Mouse (Mus musculus) ZHBTc4 (cell line): Measurements from ENCODE around the gene Pam.

Experiments
- DNase-seq: peaks from one replicate; pipeline ENCODE4 v3.0.0-alpha.2; 2011; ENCODE audit warnings: low read depth, low spot score

Pam gene

DNA sequence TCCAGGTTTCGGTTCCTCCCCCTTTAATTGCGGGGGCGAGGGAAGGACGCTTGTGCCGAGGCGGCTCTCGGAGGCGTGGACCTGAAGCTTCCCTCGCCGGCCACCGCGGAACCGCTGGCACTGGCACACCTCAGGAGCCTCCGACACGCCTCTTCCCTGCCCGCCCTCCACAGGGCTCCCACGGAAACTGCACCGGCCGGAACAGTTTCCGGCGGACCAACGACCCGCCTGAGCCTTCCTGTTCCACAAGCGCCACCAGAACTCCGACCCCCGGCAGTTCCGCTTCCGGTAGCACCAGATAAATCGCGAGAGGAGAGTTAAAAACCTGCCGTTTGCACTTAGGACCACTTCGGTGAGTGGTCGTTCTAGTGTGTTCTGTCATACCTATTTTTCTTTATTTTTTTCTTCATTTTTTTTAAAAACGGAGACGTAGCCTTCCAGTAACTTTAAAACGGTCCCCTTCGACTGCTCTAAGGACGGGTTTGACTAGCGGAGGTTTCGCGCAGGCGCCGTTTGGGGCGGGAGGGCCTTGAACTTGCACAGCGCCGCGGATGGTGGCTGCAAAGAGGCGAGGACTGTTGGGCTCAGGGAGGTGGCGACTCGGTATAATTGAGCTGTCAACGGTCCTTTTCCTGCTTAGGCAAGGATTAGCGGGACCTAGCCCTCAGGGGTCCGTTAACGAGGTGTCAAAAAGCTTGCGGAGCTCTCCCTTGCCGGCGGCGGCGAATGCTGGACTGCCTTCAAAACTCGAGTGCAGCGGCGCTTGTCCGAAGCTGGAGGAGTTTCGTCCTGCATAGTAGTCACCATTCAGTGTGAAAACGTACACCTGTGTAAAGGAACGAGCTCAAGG is 325.3 kb downstream of the Pam start, which contains the start of the genes Gin1 and Ppip5k2:
Gene Gin1, plus strand, starts transcription at position 269 of the 850 bp plus-strand sequence.
Gene Ppip5k2, minus strand, starts transcription at position 508 of the 850 bp plus-strand sequence.
- DNase-seq: peak; percentile 98

DNA sequence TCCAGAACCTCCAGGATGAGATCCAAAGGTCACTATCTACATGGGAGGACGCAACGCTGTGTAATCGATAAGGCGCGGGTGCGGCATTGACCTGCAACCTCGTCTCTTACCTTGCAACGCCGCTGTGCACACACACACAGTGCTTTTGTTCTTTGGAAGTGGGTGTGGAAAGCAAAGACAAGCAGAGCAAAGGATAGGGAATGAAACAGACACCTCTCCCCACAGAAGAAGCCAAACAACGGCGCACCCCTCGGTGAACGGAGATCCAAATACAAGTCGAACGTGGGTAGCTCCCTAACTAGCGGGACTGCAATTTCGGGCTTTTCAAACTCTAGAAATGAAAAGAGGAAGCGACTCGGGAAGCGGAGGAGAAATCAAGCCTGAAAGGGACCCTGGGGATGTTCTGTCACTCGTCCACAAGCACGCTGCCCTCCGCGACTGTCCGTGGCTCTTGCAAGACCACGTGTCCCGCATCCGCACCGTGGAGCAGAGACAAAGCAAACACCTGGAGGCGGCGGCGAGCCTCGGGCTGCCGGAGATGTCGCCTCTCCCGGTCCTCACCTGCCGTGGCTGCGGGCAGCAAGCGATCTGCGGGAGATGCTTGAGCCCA is 326.0 kb downstream of the Pam start:
- DNase-seq: peak; percentile 58

DNA sequence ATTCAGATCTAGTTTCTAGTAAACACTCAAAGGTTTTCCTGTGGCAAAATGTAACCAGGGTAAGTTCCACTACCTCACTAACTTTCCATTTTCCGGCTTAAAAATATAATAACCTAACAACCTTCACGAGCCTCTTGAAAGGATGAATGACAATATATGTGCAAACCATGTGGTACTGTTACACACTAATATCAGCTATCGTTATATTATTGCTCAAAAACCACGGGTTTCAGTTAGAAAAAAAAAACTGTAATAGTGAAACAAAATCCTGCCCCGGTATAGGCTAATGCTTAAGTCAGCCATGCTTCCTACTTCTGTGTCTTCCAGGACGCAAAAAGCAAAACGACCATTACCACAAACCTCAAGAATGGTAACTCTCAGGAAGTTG is 326.5 kb downstream of the Pam start:
- DNase-seq: no peak

DNA sequence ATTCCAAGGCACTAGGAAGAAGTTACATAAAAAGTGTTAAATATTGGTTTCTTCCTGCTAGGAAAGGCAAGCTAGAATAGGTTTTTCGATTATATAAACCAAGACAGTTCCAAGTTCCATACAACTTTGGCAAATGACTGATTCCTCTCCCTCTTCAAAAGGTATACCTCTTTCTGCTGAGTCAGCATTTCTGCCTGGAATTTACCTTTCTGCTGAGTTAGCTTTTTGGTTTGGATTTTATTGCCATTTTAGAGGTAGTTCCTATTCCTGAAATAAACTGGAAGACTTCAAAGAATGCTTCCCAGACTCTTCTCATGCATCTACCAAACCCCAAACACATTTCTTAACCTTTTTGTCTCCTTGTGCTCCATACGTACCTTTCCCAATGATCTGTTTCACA is 327.4 kb downstream of the Pam start:
- DNase-seq: no peak

DNA sequence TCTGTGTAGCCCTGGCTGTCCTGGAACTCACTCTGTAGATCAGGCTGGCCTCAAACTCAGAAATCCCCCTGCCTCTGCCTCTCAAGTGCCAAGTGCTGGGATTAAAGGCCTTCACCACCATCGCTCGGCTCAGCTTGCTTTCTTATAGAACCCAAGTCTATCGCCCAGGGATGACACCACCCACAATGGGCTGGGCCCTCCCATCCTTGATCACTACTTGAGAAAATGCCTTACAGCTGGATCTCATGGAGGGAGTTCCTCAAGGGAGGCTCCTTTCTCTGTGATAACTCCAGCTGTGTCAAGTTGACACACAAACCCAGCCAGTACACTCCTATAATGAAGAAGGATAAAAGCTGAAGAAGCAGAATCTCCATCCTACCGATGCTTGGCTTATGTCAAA is 329.7 kb downstream of the Pam start:
- DNase-seq: peak; percentile 58

DNA sequence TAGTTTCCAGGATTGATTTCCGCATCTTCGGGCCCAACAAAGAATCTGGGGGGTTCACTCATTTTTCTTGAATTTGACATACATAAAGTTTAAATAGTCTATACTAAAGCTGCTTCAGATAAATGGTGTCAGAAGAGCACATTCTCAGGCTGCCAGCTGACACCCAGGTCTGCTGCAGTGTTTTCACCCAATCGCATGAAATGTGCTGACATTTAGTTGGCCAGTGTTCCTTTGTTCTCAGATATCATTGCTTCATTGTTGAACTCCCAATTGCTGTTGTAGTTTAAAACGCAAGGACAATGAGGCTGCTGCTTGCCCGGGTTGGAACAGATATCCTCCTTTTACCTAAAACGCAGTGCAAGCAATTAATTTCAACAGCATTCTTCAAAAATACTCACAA is 334.0 kb downstream of the Pam start:
- peak; percentile 13 for DNase-seq

DNA sequence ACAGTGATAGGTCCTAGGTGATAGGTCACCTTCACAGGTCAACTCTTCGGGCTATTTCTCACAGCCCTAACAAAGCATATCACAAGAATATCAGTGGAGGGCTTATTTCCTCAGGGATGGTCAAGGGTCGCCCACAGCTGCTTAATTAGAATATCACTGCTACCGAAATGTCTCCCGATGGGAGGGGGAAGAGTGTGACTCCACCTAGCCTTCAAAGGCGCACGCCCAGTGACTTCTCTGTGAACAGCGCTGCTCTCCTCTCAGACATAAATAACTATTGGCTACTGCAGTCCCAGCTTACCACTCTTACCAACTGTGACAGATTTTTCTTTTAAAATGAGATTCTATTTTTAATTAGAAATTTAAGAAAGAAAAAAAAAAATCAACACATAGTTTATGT is 334.8 kb downstream of the Pam start:
- peak; percentile 18 for DNase-seq

DNA sequence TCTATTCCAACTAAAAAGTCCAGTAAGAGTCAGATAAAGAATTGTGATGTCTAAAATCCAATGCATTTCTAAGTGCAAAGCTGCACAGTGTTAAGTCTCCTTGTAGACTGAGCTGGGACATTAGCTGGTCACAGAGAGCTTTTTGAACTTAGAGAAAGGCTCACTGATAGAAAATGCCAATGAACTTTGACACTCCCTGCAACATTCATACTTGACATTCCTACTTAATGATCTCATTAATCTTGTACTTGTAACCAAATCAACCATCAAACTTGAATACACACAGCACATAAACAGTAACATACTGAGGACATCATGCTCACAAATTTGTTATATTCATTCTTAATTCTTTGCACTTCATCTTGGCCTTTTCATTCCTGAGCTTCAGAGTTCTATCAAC is 335.6 kb downstream of the Pam start:
- DNase-seq: peak; percentile 13

DNA sequence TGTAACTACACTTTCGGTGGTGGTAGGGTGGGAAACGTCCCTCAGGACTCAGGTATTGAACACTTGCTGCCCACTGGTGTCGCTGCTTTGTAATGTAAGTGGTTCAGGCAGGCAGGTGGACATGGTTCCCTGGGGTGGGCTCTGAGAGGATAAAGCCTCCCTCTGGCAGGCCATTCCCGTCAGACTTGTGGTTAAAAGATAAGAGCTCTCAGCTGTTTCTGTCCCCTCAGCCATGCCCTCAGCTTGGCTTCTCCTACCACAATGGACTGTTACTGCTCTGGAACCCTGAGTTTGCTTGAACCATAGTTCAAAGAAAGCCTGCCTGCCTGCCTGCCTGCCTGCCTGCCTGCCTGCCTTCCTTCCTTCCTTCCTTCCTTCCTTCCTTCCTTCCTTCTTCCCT is 341.1 kb downstream of the Pam start:
- no peak for DNase-seq

DNA sequence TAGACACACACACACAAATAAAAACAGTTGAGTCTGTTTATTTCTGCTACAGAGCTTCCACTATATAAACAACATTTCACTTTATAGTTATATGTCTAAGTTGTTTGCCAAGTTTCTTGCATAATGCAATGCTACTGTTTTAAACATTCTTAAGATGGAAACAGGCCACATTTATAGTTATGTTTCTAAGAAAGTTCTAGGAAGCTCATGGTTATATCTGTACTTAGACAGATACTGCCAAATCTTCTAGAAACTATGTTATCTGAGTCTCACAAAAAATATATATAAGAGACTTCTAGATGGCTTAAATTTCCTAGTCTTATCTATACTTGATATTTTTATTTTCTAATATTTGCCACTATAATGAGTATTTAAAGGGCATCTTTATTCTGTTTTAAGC is 342.2 kb downstream of the Pam start:
- DNase-seq: no peak

DNA sequence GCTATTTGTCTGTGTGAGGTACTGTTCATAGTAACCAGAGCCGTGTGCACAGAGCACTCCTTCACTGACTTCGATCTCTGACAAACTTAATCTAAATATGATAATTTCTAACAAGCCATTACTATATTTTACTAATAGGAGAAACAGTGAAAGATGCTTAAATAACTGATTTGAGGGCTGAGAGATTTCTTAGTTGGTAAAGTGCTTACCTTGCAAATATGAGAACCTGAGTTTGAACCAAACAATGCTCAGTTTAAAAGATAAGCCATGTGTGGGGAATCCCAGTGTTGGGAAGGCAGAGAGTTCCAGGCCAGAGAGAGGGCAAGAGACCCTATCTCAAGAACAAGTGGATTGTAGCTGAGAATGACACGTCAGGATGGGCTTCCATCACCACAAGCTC is 347.3 kb downstream of the Pam start:
- no peak for DNase-seq

DNA sequence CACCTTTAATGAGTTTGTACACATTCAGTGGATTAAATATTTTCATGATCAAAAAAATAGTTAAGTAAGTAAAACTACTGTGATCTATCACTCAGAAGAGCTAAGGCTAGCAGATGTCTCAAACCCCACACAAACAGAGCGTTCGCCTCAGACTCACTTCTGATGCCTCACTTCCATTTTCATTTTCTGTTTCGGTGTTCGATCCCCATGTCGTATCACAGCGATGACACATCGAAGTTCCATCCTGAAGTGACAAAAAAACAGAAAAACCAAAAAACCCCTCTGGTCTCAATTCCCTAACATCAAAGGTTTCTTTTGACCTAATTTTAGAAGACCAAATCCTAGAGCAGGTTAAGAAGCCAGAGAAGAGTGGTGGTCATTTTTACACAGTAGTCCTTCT is 349.2 kb downstream of the Pam start:
- DNase-seq: no peak

DNA sequence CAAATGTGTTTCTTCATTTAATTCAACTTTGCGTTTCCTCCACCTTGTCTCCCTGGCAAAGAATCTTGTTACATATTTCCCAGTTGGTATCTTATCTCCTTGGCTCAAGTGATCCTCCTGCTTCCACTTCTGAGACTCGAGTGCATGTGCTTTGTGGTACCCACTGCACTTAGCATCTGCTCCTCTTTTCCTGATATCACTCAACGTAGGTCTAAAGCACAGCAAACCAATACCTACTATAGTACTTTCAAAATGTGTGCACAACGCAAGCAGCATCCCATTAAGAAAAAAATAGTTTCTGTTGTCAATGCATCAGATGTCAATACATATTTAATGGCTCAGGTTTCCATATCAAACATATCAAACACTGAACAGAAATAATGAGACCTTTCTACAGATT is 349.7 kb downstream of the Pam start:
- DNase-seq: no peak
